Mouse (Mus musculus): ENCODE measurements around the gene Gstm6. TPM values are rescaled to one million over a fixed set of nuclear protein-coding genes. Genes with fewer than 3 reads are reported as not detected.

Gstm6 gene
- polyA plus RNA-seq, 1 experiment: 2.1 TPM

GRCm38 (mm10) chr3:107940524-107940923 lies 3.0 kb downstream of the Gstm6 start:
- DNase-seq (ENCODE audit: low spot score): no peak

GRCm38 (mm10) chr3:107939830-107940229 lies 3.7 kb downstream of the Gstm6 start:
- no peak for DNase-seq (ENCODE audit: low spot score)

- DNase-seq (ENCODE audit: low spot score): peak; percentile 54
These were observed 4.1 kb downstream of the Gstm6 start for GRCm38 (mm10) chr3:107939403-107939802.

DNA sequence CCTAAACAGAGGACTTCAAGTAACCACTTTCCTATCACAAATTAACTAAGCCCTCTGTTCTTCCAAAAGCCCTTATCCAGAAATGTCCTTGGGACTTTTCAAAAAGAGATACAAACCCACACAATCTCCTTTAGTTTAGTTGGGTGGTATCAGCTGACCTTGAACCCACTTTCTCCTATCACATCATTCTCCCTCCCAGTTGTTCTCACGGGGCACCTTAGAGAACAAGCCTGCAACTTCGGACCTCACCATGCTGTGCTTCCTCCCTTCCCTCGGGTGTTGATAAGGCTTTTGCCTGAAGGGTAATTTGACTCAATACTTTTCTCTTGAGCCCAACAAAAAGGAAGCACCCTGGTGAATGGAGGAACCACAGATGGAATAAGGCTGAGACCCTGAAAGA lies 7.7 kb downstream of the Gstm6 start:
- DNase-seq (ENCODE audit: low spot score): no peak

DNA sequence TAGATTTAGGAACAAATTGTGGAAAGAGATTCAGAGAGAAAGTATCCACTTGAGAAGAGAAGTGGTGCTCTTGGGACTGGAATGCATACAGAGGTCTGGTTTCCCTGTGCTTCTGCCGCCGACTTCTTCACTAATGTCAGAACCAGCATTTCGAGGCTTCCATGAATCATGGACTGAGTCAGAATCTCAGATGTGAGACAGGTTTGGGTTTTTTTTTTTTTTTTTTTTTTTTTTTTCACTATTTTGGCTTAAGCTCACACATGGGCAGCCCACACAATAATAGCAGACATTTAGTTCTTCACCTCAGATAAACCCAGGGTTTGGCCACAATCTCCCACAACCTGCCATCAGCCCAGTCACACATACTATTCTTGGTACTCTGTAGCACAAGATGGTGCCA lies 8.3 kb downstream of the Gstm6 start:
- DNase-seq (ENCODE audit: low spot score): no peak

DNA sequence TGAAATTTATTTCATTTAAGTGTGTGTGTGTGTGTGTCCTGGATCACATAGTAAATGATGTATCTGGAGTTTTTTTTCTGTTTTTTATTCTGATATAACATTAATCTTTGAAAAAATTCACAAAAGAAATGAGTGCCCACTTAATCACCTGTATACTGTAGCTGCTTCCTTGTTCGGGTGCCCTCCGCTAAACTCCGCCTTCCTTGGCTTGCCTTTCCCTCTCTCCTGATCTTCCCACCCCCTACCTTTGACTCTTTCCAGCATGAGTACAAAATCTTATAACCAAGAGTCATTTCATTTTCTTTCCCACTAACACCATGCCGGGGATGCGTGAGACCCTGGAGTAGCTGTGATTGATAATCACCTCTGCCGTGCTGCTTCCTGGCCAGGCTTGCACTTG lies 11.4 kb downstream of the Gstm6 start:
- no peak for DNase-seq (ENCODE audit: low spot score)

- DNase-seq (ENCODE audit: low spot score): peak; percentile 81
These were observed 11.9 kb downstream of the Gstm6 start, which contains the start of gene Gstm7 for GRCm38 (mm10) chr3:107931670-107932069. TSS of gene Gstm7 (minus strand) at chr3:107931817.

DNA sequence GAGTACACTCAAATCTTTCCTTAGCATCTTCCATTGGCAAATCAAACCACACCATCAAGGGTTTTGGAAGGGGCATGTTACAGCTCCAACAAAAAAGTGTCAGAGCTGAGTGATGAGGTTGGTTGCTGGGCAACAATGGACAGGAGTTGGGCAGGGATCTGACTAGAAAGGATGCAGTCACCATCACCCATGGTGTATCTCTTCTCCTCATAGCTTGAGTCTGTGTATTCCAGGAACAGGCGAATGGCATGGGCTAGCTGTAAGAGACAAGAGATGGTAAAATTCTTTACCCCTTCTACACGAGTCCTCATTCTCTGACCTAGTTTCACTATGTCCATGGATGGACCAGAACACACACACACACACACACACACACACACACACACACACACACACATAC lies 12.4 kb downstream of the Gstm6 start:
- no peak for DNase-seq (ENCODE audit: low spot score)

GRCm38 (mm10) chr3:107929731-107930130 lies 13.8 kb downstream of the Gstm6 start:
- DNase-seq (ENCODE audit: low spot score): no peak

GRCm38 (mm10) chr3:107929243-107929642 lies 14.3 kb downstream of the Gstm6 start:
- DNase-seq (ENCODE audit: low spot score): no peak

DNA sequence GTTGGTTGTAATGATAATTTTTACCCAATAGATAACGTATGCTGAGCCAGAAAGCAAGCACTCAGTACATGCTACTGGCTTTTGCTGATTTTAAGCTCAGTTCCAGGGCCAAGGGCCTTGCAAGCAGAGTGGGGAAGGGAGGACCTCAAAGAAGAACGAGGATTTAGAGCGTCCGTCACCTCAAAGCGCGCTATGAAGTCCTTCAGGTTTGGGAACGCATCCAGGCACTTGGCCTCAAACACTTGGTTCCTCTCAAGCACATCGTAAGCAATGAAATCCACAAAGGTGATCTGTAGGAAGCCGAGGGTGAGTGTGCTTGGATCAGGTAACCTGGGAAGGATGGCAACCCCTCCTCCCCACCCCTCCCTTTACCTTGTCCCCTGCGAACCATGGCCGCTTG lies 14.9 kb downstream of the Gstm6 start:
- DNase-seq (ENCODE audit: low spot score): no peak

GRCm38 (mm10) chr3:107927841-107928240 lies 15.7 kb downstream of the Gstm6 start:
- DNase-seq (ENCODE audit: low spot score): no peak

DNA sequence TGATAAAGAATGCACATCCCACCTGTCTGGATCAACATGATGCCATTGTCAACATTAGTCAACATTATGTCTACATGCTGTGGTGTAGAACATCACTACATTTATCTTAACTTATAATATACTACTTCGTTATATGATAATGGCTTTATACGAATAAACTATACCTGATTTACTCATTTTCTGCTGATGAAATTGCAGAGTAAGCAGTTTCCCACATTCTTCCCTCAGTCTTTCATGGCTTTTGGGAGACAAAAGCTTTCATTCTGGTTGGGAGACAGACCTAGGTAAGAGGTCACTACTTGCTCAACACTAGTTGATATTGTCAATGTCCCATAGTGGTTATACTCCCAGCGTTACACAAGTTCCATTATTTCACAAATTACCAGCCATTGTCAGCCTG lies 18.2 kb downstream of the Gstm6 start:
- no peak for DNase-seq (ENCODE audit: low spot score)

DNA sequence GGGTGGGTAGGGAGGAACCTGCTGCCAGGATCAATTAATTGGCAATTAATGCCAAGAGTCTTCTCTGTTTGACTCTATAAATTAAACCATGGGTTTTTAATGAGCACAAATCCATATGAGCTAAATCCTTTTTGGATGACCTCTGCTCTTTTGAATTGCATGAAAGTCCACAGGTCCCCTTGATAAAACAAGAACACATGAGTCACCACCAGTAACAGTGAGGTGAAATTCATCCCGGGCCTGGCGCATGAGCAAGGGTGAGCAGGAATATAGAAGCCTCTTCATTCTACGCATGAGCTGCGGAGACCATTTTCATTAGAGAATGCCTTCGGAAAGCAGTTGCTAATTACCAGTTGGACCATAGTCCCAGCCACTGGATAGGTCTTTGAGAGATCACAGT lies 23.2 kb downstream of the Gstm6 start:
- no peak for DNase-seq (ENCODE audit: low spot score)

- DNase-seq (ENCODE audit: low spot score): no peak
These were observed 25.7 kb downstream of the Gstm6 start for GRCm38 (mm10) chr3:107917783-107918408.

DNA sequence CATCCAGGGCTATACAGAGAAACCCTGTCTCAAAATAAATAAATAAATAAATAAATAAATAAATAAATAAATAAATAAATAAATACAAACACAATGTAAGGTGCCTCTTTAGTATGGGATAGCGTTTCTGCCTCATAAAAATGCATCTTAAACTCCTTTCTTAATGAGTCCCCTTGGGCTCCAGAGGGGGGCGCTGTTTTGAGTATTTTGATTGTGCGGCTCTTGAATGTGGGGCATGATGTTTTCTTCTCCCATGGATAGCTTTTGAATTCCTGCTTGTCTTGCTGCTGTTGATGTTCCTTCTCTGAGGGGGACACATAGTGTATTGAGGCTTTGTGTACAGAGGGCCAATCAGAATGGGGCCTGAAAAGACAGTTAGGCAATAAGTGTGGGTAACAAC lies 26.5 kb downstream of the Gstm6 start:
- no peak for DNase-seq (ENCODE audit: low spot score)

DNA sequence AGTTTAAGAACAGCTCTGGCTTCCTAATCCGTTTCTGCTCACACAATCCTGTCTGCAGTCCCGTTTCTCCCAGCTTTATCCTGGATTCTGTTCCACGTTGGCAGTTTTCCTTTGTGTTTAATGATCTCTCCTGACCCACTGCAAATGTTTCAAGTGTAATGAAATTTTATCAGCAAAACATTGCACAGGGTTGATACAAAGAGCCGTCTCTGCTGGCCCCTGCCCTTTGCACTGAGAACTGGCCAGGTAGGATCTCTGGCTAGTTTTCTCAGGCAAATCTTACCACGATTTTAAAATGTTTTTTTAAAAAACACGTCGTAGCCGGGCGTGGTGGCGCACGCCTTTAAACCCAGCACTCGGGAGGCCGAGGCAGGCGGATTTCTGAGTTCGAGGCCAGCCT lies 26.9 kb downstream of the Gstm6 start:
- no peak for DNase-seq (ENCODE audit: low spot score)

DNA sequence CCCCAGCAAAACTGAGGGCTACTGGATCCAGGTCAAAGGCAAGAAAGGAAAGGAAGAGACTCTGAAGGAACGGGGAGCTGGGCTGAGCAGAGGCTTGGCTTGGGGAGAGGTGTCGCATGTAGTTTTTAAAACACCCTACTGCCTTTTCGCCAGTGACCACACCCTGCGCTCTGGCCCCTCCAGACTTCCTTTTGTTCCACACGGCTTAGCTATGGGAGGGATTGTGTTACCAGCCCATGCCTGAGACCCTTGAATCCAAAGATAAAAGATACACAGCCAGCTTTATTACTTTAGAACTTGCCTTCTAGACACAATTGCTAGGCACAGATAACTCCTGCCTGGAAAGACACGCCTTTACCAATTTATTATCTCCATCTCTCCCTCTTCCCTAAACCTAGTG lies 37.6 kb downstream of the Gstm6 start:
- DNase-seq (ENCODE audit: low spot score): no peak

DNA sequence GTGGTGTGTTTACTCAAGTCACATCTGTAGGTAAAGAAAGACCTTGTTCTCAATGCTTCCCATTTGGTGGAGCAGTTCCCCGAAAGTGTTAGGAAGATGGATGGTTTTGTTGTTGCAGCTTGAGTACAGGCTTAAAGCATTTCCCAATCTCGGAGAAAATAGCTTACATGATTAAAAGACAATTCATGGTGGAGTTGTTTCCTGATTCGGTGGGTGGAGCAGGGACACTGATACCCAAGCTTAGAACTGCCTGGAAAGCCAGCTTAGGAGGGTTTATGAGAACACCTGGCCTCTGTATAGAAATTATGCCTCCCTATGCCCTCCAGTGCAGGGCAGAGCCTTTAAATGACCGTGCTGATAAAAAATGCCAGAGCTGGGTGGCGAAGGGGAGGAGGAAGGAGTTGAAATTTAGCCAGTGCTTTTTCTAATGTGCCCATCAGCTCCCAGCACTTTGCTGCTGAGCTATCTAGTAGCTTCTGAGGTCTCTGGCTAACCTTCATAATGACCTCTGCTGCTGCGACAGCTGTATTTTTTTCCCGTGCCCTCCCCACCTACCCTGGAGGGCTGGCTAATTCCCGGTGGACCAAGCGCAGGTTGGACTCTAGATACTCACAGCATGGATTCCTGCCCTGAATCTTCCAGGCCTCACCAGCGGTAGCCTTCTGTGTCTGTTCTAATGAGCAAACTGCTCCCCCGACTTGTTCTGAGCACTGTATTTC lies 42.4 kb downstream of the Gstm6 start:
- DNase-seq (ENCODE audit: low spot score): no peak

DNA sequence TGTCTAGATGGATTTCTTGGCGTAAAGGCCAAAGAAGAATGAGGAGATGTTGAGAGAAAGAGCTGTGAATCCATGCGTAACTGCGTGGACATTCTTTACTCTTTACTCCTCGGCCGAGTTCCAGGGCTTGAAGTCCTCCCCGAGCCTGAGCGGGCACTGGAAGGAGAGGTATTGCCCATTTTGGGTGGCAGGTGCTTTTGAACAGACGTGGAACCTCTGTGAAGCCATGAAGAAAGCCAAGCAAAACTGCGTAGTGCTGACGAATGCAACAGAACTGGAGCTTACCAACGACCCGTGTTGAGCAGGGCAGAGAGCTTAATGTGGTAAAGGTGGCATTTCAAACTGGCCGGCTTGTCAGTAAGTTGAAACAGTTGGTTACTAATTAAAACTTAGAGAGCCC lies 44.9 kb downstream of the Gstm6 start:
- no peak for DNase-seq (ENCODE audit: low spot score)

- peak; percentile 53 for DNase-seq (ENCODE audit: low spot score)
These were observed 47.6 kb downstream of the Gstm6 start, which contains the start of gene Gstm5 for GRCm38 (mm10) chr3:107895720-107896569. TSS of gene Gstm5 (plus strand) at chr3:107895821.

- DNase-seq (ENCODE audit: low spot score): no peak
These were observed 48.3 kb downstream of the Gstm6 start for GRCm38 (mm10) chr3:107895194-107895719.
